ENCODE assay signal across 14 mouse cellular contexts in genomic region chr4:22188141-22189006, GRCm38 (mm10).
DNase-seq lines count a peak whose midpoint lies in the region; ATAC-seq and TF ChIP-seq lines count a peak whose summit lies in the region.
"Had no signal": no experiment of that assay in that cellular context is flagged by ENCODE, and none has a peak within 500 bp of the region (broad histone marks: within the 10 kb centered on the region; RNA-seq: fewer than 3 reads in every experiment).

No protein-coding gene starts in this region.

- no peak overlapping the region for H3K9ac ChIP-seq in forebrain, embryonic 12.5 days
- H3K9ac ChIP-seq: neural tube, embryonic 12.5 days had no signal

- H3K4me3 ChIP-seq in forebrain, embryonic 12.5 days (replicated peaks): no peak overlapping the region
- H3K4me3 ChIP-seq in forebrain, embryonic 10.5 days: no peak overlapping the region
- H3K4me3 ChIP-seq in thymus, adult 2 months (ENCODE audit: control insufficient read depth, insufficient read depth, low read length): no peak overlapping the region
- H3K4me3 ChIP-seq: erythroblast, embryonic 14.5 days; neural tube, embryonic 12.5 days had no signal

- no peaks in the 10 kb centered on the region for H3K36me3 ChIP-seq in forebrain, embryonic 12.5 days (replicated peaks)
- H3K36me3 ChIP-seq in forebrain, embryonic 10.5 days (replicated peaks): no peaks in the 10 kb centered on the region
- H3K36me3 ChIP-seq in thymus, adult 2 months (ENCODE audit: control insufficient read depth, insufficient read depth, low read length): no peaks in the 10 kb centered on the region
- H3K36me3 ChIP-seq: G1E; neural tube, embryonic 12.5 days had no signal

- H3K4me1 ChIP-seq in forebrain, embryonic 12.5 days: peaks cover 3% of the 10 kb centered on the region; the same call in 1 of the 2 replicates
- H3K4me1 ChIP-seq in forebrain, embryonic 10.5 days: 0 out of 2 replicates have a peak, but pooled peaks cover 3% of the 10 kb centered on the region
- H3K4me1 ChIP-seq in thymus, adult 2 months (replicated peaks; ENCODE audit: control insufficient read depth, insufficient read depth, low read length): no peaks in the 10 kb centered on the region

- TF ChIP-seq POLR2A in thymus, adult 2 months (IDR thresholded peaks at IDR 0.05; ENCODE audit: control insufficient read depth, extremely low read depth, insufficient read depth, low read length, poor library complexity): no peak

- 0 out of 2 replicates have a peak, but pooled peaks cover 5% of the 10 kb centered on the region for H3K27me3 ChIP-seq in forebrain, embryonic 12.5 days
- no peaks in the 10 kb centered on the region for H3K27me3 ChIP-seq in forebrain, embryonic 10.5 days (ENCODE audit: poor library complexity, severe bottlenecking)
- no peaks in the 10 kb centered on the region for H3K27me3 ChIP-seq in thymus, adult 2 months (ENCODE audit: control insufficient read depth, insufficient read depth, low read length)
- H3K27me3 ChIP-seq: neural tube, embryonic 12.5 days had no signal

- no peak overlapping the region for H3K27ac ChIP-seq in forebrain, embryonic 12.5 days
- H3K27ac ChIP-seq in forebrain, embryonic 10.5 days: no peak overlapping the region
- H3K27ac ChIP-seq in thymus, adult 2 months (ENCODE audit: control insufficient read depth, insufficient read depth, low read length): no peak overlapping the region
- H3K27ac ChIP-seq: neural tube, embryonic 12.5 days had no signal

- no peak for DNase-seq in forebrain, embryonic 10.5 days (ENCODE audit: extremely low spot score, low spot score)
- DNase-seq in Muller cell, postnatal 12 days (ENCODE audit: inconsistent ontology term): peak; percentile 87
- peak; percentile 7 to 8 for DNase-seq in frontal cortex, postnatal 14 days (ENCODE audit: low spot score in 2 of 2)
- peak; percentile 2 to 14 for DNase-seq in left cerebral cortex, adult 8-10 months (ENCODE audit: low spot score in 2 of 2)
- DNase-seq in kidney, adult 8-10 months: no peak
- no peak for DNase-seq in kidney, postnatal 4 days
- no peak for DNase-seq in thymus, adult 2 months
- DNase-seq: kidney, postnatal 10 days; thymus, adult 18-20 months had no signal

- no peaks in the 10 kb centered on the region for H3K9me3 ChIP-seq in forebrain, embryonic 12.5 days
- no peaks in the 10 kb centered on the region for H3K9me3 ChIP-seq in forebrain, embryonic 10.5 days
- H3K9me3 ChIP-seq: G1E; neural tube, embryonic 12.5 days had no signal

- 0 out of 2 replicates have a peak, but pooled peaks have one; percentile 39 for ATAC-seq in forebrain, embryonic 12.5 days (ENCODE audit: low FRiP score)

- no peak overlapping the region for H3K4me2 ChIP-seq in forebrain, embryonic 12.5 days
- H3K4me2 ChIP-seq: liver, embryonic 11.5 days; neural tube, embryonic 12.5 days had no signal

- no peak for TF ChIP-seq CTCF in thymus, adult 2 months (IDR thresholded peaks at IDR 0.05; ENCODE audit: borderline replicate concordance, control insufficient read depth, extremely low read depth, insufficient read depth, low read length, poor library complexity)

- 65% methylated on average over 13 of the region's 13 CpGs for WGBS in forebrain, embryonic 12.5 days
- 91% methylated on average over 13 of the region's 13 CpGs for WGBS in forebrain, embryonic 10.5 days
- 92% methylated on average over 13 of the region's 13 CpGs for WGBS in thymus, adult 2 months

Comparison
In these comparisons a context has a peak if more than half of its experiments do, and no peak if none do; other contexts are left out.
1. DNase-seq: peak in Muller cell, postnatal 12 days (single experiment), frontal cortex, postnatal 14 days (2 of 2) and left cerebral cortex, adult 8-10 months (2 of 2); none in forebrain, embryonic 10.5 days (single experiment), kidney, adult 8-10 months (0 of 2), kidney, postnatal 4 days (0 of 2) and thymus, adult 2 months (single experiment).